Mouse (Mus musculus) erythroblast, embryonic 14.5 days (primary cell): ENCODE results near the gene Pycr1.

Experiments used
- GATA1 ChIP-seq: IDR thresholded peaks from 2 replicates; pipeline ENCODE4 v1.6.1; 2012; ENCODE audit warnings: low read length, inconsistent platforms, mixed read lengths
- TAL1 ChIP-seq: IDR thresholded peaks from 3 replicates; pipeline ENCODE4 v1.6.1; 2012; ENCODE audit warnings: low read length, inconsistent platforms, mixed read lengths

- TF ChIP-seq TAL1 = no peak
- TF ChIP-seq GATA1 = no peak
Observed at GRCm38 (mm10) chr11:120626785-120627467, 16.6 kb downstream of the Pycr1 start.
